Mouse (Mus musculus): Measurements from ENCODE around the gene Slc45a3.

DNA sequence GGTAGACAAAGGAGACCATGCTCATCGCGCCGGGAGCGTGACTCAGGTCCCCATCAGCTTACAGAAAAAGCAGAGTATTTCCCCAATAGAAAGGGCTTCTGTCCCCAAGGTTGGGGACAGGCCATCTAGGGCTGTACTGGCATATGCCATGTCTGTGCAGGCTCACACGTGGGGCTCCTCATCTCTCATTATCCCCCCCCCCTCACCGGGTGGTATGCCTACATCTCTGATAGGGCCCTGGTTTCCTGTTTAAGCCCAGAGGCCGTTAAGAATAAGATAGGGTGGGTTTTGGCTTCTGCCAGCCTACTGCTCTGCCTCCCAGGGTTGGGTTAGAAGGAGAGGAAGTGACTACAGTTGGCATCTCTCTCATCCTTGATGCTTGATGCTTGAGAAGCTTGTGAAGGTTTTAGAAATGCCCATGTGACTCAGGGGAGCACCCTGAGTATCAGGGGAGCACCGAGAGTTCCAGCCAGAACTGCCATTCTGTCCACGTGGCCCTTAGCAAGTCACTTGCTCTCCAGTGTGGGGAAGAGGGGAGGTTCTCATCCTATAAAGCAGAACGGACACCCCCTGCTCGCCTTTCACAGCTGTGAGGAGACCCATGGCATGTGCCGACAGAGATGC, 8.4 kb upstream of the Slc45a3 start:
- TF ChIP-seq CTCF (IDR thresholded peaks at IDR 0.05; ENCODE audit: extremely low read depth, insufficient read depth, low read length) (no peak), POLR2A (IDR thresholded peaks at IDR 0.05; ENCODE audit: extremely low read depth, insufficient read depth, low read length) (no peak)
